In the genomic region with DNA sequence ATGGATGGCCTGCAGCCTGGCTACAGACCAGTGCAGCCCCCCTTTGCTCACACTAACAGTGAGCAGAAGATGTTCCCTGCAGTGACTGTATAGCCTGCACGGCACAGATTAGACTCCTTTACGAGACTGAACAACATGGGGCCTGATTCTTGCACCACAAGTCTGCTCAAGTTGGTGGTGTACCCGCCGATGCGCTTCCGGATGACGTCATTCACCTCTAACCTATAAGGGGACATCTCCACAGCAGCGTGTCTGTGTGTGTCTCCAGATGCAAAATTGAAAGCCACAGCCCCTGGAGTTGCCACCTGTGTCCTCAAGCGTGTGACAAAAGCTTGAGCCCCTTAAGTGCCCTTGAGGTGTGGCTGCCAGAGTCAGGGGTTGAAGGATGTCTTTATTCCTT, we compare ENCODE assay signal across 23 mouse cellular contexts.
"Had no signal": no experiment of that assay in that cellular context is flagged by ENCODE, and none has a peak within 500 bp of the region (broad histone marks: within the 10 kb centered on the region; RNA-seq: fewer than 3 reads in every experiment).

No protein-coding gene starts in this region.

- ATAC-seq: liver, postnatal 0 days; lung, postnatal 0 days; midbrain, embryonic 15.5 days had no signal

- H3K4me3 ChIP-seq: limb, embryonic 15.5 days; midbrain, embryonic 12.5 days; midbrain, embryonic 15.5 days; neural tube, embryonic 12.5 days; neural tube, embryonic 15.5 days; stomach, embryonic 15.5 days had no signal

- H3K36me3 ChIP-seq: midbrain, embryonic 15.5 days; neural tube, embryonic 12.5 days; stomach, embryonic 15.5 days had no signal

- DNase-seq: kidney, adult 11 months; kidney, adult 9 months; kidney, postnatal 14 days; kidney, postnatal 4 days; left cerebral cortex, postnatal 4 days; liver, postnatal 0 days; lung, embryonic 14.5 days; lung, postnatal 36 days; right cerebral cortex, adult 18-20 months; right cerebral cortex, postnatal 14 days; right cerebral cortex, postnatal 4 days; thymus, adult 2 months; thymus, postnatal 14 days; thymus, postnatal 4 days had no signal

- H3K9me3 ChIP-seq: limb, embryonic 15.5 days; midbrain, embryonic 12.5 days; midbrain, embryonic 15.5 days; neural tube, embryonic 12.5 days; neural tube, embryonic 15.5 days; stomach, embryonic 15.5 days had no signal

- H3K27ac ChIP-seq: limb, embryonic 15.5 days; liver, embryonic 14.5 days; midbrain, embryonic 12.5 days; midbrain, embryonic 15.5 days; neural tube, embryonic 12.5 days; neural tube, embryonic 15.5 days; stomach, embryonic 15.5 days had no signal

- H3K9ac ChIP-seq: limb, embryonic 15.5 days; liver, embryonic 14.5 days; liver, postnatal 0 days; lung, embryonic 14.5 days; midbrain, embryonic 12.5 days; midbrain, embryonic 15.5 days; neural tube, embryonic 12.5 days; neural tube, embryonic 15.5 days; stomach, embryonic 15.5 days had no signal

- H3K4me2 ChIP-seq: limb, embryonic 15.5 days; liver, embryonic 11.5 days; lung, embryonic 14.5 days; midbrain, embryonic 12.5 days; midbrain, embryonic 15.5 days; neural tube, embryonic 12.5 days; neural tube, embryonic 15.5 days; stomach, embryonic 15.5 days had no signal
